Mouse (Mus musculus) lung, postnatal 0 days (tissue): ENCODE results near the gene Eef1akmt1. TPM values are rescaled to one million over a fixed set of nuclear protein-coding genes. Genes with fewer than 3 reads are reported as not detected.
A peak's percentile ranks its signal among the peaks of the same experiment; 100 is the strongest.

Experiments used
- ATAC-seq: fragments of 200-750 bp; cut with Nextera tagmentation; 2 replicates; pipeline ENCODE4 v1.8.0; 2017; ENCODE audit warnings: moderate library complexity
- DNase-seq: peaks from one replicate; pipeline ENCODE4 v3.0.0-alpha.2; 2016; ENCODE audit warnings: low spot score
- H3K27ac ChIP-seq: fragments of 300-500 bp; sonication (generic); 2 replicates; pipeline ENCODE4 v1.5.1; 2014; ENCODE audit warnings: antibody characterized with exemption, mild to moderate bottlenecking, low read length, mixed read lengths
- H3K27me3 ChIP-seq: fragments of 300-500 bp; sonication (generic); replicated peaks from 2 replicates; pipeline ENCODE4 v1.6.1; 2014; ENCODE audit warnings: low read length, mixed read lengths; ENCODE audit not compliant: insufficient read depth
- H3K36me3 ChIP-seq: fragments of 300-500 bp; sonication (generic); 2 replicates; pipeline ENCODE4 v1.6.1; 2014; ENCODE audit warnings: low read length, mixed read lengths; ENCODE audit not compliant: insufficient read depth
- H3K4me1 ChIP-seq: fragments of 300-500 bp; sonication (generic); 2 replicates; pipeline ENCODE4 v1.6.1; 2014; ENCODE audit warnings: antibody characterized with exemption, low read depth, low read length, mixed read lengths; ENCODE audit not compliant: insufficient read depth
- H3K4me2 ChIP-seq: fragments of 300-500 bp; sonication (generic); replicated peaks from 2 replicates; pipeline ENCODE4 v1.6.1; 2014; ENCODE audit warnings: low read depth, mild to moderate bottlenecking, low read length, moderate library complexity, mixed read lengths
- H3K4me3 ChIP-seq: fragments of 300-500 bp; sonication (generic); 2 replicates; pipeline ENCODE4 v1.5.1; 2014; ENCODE audit warnings: low read depth, low read length
- H3K9ac ChIP-seq: fragments of 300-500 bp; sonication (generic); replicated peaks from 2 replicates; pipeline ENCODE4 v1.6.1; 2014; ENCODE audit warnings: low read depth, mild to moderate bottlenecking
- H3K9me3 ChIP-seq: fragments of 300-500 bp; sonication (generic); 2 replicates; pipeline ENCODE4 v1.6.1; 2016; ENCODE audit warnings: low read length, mixed read lengths
- CTCF ChIP-seq: IDR thresholded peaks from 2 replicates; pipeline ENCODE4 v1.5.1; 2016; ENCODE audit warnings: antibody characterized with exemption, mild to moderate bottlenecking
- EP300 ChIP-seq: IDR thresholded peaks from 2 replicates; pipeline ENCODE4 v1.6.1; 2016; ENCODE audit warnings: antibody characterized with exemption, mild to moderate bottlenecking, control low read depth
- WGBS: fragments of 180-500 bp; shearing (Covaris S2); extraction: QIAGEN DNeasy Blood & Tissue Kit; methylation state at CpG from one replicate; pipeline ENCODE4 v1.1.7; 2014; 5-methylcytosine and 5-hydroxymethylcytosine counted together
- polyA plus RNA-seq: library from polyadenylated mRNA; unstranded; fragments of >200 nt; fragmentation: Nextera tagmentation; extraction: Ambion mirVana; gene quantifications from 2 replicates; pipeline ENCODE4 v1.2.1, GENCODE M21; 2015

Eef1akmt1 gene
- polyA plus RNA-seq, 1 experiment from 2014 or later: 64.1 TPM

GRCm38 (mm10) chr14:57529086-57529785 lies 42.2 kb downstream of the Eef1akmt1 start:
- no peaks in the 10 kb centered on the region; the same call in 1 of the 2 replicates for H3K4me1 ChIP-seq
- DNase-seq (no peak), ATAC-seq (no peak)
- H3K4me3 ChIP-seq: no peak overlapping the region
- H3K27ac ChIP-seq: no peak overlapping the region
- no peaks in the 10 kb centered on the region for H3K36me3 ChIP-seq
- no peak overlapping the region for H3K4me2 ChIP-seq
- no peak overlapping the region for H3K9ac ChIP-seq
- no peaks in the 10 kb centered on the region for H3K9me3 ChIP-seq
- TF ChIP-seq CTCF (no peak), EP300 (no peak)
- H3K27me3 ChIP-seq: no peaks in the 10 kb centered on the region
- WGBS: 57% methylated on average over 10 of the region's 10 CpGs

GRCm38 (mm10) chr14:57527598-57527997 lies 43.8 kb downstream of the Eef1akmt1 start:
- Histone ChIP-seq H3K9me3 (no peaks in the 10 kb centered on the region), H3K36me3 (no peaks in the 10 kb centered on the region), H3K9ac (no peak overlapping the region), H3K4me2 (no peak overlapping the region), H3K27ac (no peak overlapping the region), H3K4me3 (no peak overlapping the region), H3K4me1 (no peaks in the 10 kb centered on the region; the same call in 1 of the 2 replicates), H3K27me3 (no peaks in the 10 kb centered on the region)
- ATAC-seq (no peak), DNase-seq (no peak)
- TF ChIP-seq EP300 (no peak), CTCF (no peak)
- 27% methylated on average over 2 of the region's 2 CpGs for WGBS

- Histone ChIP-seq H3K27me3 (no peaks in the 10 kb centered on the region), H3K4me2 (no peak overlapping the region), H3K9me3 (no peaks in the 10 kb centered on the region), H3K36me3 (no peaks in the 10 kb centered on the region), H3K27ac (no peak overlapping the region), H3K4me1 (no peaks in the 10 kb centered on the region; the same call in 1 of the 2 replicates), H3K9ac (no peak overlapping the region), H3K4me3 (no peak overlapping the region)
- no peak for ATAC-seq
- TF ChIP-seq CTCF (no peak), EP300 (no peak)
- WGBS: 40% methylated on average over 7 of the region's 7 CpGs
- no peak for DNase-seq
Measured at GRCm38 (mm10) chr14:57527122-57527521, 44.3 kb downstream of the Eef1akmt1 start.

- Histone ChIP-seq H3K9me3 (no peaks in the 10 kb centered on the region), H3K36me3 (no peaks in the 10 kb centered on the region), H3K4me1 (no peaks in the 10 kb centered on the region; the same call in 1 of the 2 replicates), H3K27ac (no peak overlapping the region), H3K9ac (no peak overlapping the region), H3K4me2 (peak overlapping the region; percentile 94), H3K4me3 (peak overlapping the region; percentile 74), H3K27me3 (no peaks in the 10 kb centered on the region)
- 48% methylated on average over 10 of the region's 10 CpGs for WGBS
- no peak for DNase-seq
- ATAC-seq: peak; percentile 36
- no peak for TF ChIP-seq CTCF
- no peak for TF ChIP-seq EP300
Measured at GRCm38 (mm10) chr14:57526050-57526623, 45.3 kb downstream of the Eef1akmt1 start.

GRCm38 (mm10) chr14:57525388-57526049 lies 45.9 kb downstream of the Eef1akmt1 start:
- no peaks in the 10 kb centered on the region for H3K27me3 ChIP-seq
- H3K4me2 ChIP-seq: peak overlapping the region; percentile 94
- WGBS: 3% methylated on average over 51 of the region's 60 CpGs
- no peaks in the 10 kb centered on the region; the same call in 1 of the 2 replicates for H3K4me1 ChIP-seq
- ATAC-seq (peak; percentile 92), DNase-seq (peak; percentile 87)
- peak overlapping the region; percentile 74 for H3K4me3 ChIP-seq
- TF ChIP-seq EP300 (no peak), CTCF (peak; percentile 26; the same call in 1 of the 2 replicates)
- peak overlapping the region; percentile 81 for H3K27ac ChIP-seq
- H3K9ac ChIP-seq: peak overlapping the region; percentile 55
- no peaks in the 10 kb centered on the region for H3K9me3 ChIP-seq
- H3K36me3 ChIP-seq: no peaks in the 10 kb centered on the region

GRCm38 (mm10) chr14:57524671-57525387 lies 46.6 kb downstream of the Eef1akmt1 start, which contains the start of gene Il17d:
Gene Il17d (plus strand): TSS chr14:57524777.
- no peaks in the 10 kb centered on the region for H3K36me3 ChIP-seq
- no peaks in the 10 kb centered on the region; the same call in 1 of the 2 replicates for H3K4me1 ChIP-seq
- H3K27me3 ChIP-seq: no peaks in the 10 kb centered on the region
- peak; percentile 49 for ATAC-seq
- H3K9me3 ChIP-seq: no peaks in the 10 kb centered on the region
- WGBS: under 1% methylated on average over 28 of the region's 104 CpGs
- peak; percentile 69 for DNase-seq
- H3K27ac ChIP-seq: peak within 1 kb of the TSS; percentile 81
- H3K4me2 ChIP-seq: peak within 1 kb of the TSS; percentile 94
- peak within 1 kb of the TSS; percentile 74 for H3K4me3 ChIP-seq
- TF ChIP-seq CTCF: no peak
- no peak for TF ChIP-seq EP300
- H3K9ac ChIP-seq: peak within 1 kb of the TSS; percentile 55
